Mouse (Mus musculus): ENCODE results near the gene Rbm7. TPM values are rescaled to one million over a fixed set of nuclear protein-coding genes. Genes with fewer than 3 reads are reported as not detected.
"Not testable (repeated sequence)": the region's sequence is repeated elsewhere in the genome, so short reads cannot be mapped to it uniquely, and the experiment has no call there.

The Rbm7 gene
- polyA plus RNA-seq, 1 experiment from 2014 or later, result 110 TPM

DNA sequence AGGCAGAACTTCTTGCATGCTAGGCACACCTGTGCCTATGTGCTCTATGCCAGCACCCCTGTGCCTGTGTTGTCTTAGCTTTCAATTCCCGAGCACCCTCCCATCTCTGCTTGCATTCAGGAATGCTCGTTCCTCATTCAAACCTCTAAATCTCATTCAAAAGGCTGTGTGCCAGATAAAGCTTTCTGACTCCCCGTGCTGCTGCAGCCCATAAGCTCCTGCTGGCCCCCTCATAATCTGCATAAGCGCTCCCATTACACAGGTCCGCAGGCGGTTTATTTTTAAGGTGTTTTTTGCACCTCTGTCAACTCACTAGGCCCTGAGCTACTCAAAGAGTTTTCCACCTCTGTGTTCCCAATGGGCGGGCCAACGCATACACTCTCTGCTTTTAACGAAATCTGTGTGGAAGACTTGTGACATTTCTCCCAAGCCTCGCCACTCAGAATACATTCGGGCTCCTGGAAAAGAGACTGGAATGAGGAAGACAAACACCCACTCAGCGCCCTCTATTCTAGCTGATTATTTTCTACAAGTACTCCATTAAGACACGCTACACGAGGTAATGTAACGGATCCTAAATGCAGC, 22.6 kb downstream of the Rbm7 start:
- Histone ChIP-seq H3K27me3 (replicated peaks; ENCODE audit: control insufficient read depth, insufficient read depth, low read length) (no peaks in the 10 kb centered on the region), H3K36me3 (ENCODE audit: control insufficient read depth, insufficient read depth, low read length) (no peaks in the 10 kb centered on the region), H3K4me1 (ENCODE audit: control insufficient read depth, insufficient read depth, low read length) (no peaks in the 10 kb centered on the region), H3K4me3 (ENCODE audit: low read length) (no peak overlapping the region), H3K4me2 (ENCODE audit: low read depth, low read length) (no peak overlapping the region), H3K9ac (ENCODE audit: low read depth, low read length) (no peak overlapping the region), H3K9me3 (ENCODE audit: control insufficient read depth, low read length) (no peaks in the 10 kb centered on the region), H3K27ac (ENCODE audit: low read length) (no peak overlapping the region)
- ATAC-seq, result no peak
- 88% methylated on average over 15 of the region's 15 CpGs for WGBS

DNA sequence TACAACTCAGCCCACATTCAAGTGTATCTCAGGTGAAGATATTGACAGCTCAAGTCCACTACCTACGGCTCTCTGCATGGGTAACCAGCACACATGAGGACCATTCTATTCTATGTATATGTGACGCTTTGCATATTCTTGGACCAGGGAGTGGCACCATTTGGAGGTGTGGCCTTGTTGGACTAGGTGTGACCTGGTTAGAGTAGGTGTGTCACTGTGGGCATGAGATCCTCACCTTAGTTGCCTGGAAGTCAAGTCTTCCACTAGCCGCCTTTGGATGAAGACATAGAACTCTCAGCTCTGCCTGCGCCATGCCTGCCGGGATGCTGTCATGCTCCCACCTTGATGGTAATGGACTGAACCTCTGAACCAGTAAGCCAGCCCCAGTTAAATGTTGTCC, 27.6 kb downstream of the Rbm7 start:
- WGBS, result 97% methylated on average over 5 of the region's 5 CpGs
- not testable (repeated sequence) for H3K9ac ChIP-seq (ENCODE audit: low read depth, low read length); H3K4me1 ChIP-seq (ENCODE audit: control insufficient read depth, insufficient read depth, low read length); H3K4me2 ChIP-seq (ENCODE audit: low read depth, low read length); H3K36me3 ChIP-seq (ENCODE audit: control insufficient read depth, insufficient read depth, low read length); H3K9me3 ChIP-seq (ENCODE audit: control insufficient read depth, low read length); H3K4me3 ChIP-seq (ENCODE audit: low read length); ATAC-seq; H3K27ac ChIP-seq (ENCODE audit: low read length); H3K27me3 ChIP-seq (replicated peaks; ENCODE audit: control insufficient read depth, insufficient read depth, low read length)

DNA sequence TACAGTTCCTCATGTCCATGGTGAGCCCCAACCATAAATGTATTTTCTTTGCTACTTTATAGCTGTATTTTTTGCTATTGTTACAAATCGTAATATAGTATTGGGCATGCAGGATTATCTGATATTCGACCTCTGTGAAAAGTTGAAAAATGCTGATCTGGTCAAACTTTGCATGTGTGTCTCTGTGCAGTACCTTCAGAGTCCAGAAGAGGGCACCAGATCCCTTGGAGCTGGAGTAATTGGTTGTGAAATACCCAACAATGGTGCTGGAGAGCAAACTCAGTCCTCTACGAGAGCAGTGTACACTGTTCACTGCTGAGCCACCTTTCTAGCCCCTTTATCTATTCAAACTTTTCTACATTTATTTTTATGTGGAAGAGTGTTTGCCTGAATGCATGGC, 28.3 kb downstream of the Rbm7 start:
- Histone ChIP-seq H3K4me1 (ENCODE audit: control insufficient read depth, insufficient read depth, low read length) (no peaks in the 10 kb centered on the region), H3K36me3 (ENCODE audit: control insufficient read depth, insufficient read depth, low read length) (peaks cover 4% of the 10 kb centered on the region), H3K9ac (ENCODE audit: low read depth, low read length) (no peak overlapping the region), H3K27me3 (replicated peaks; ENCODE audit: control insufficient read depth, insufficient read depth, low read length) (no peaks in the 10 kb centered on the region), H3K27ac (ENCODE audit: low read length) (no peak overlapping the region), H3K4me2 (ENCODE audit: low read depth, low read length) (no peak overlapping the region), H3K9me3 (ENCODE audit: control insufficient read depth, low read length) (no peaks in the 10 kb centered on the region), H3K4me3 (ENCODE audit: low read length) (no peak overlapping the region)
- WGBS, result 66% methylated on average over 3 of the region's 3 CpGs
- no peak for ATAC-seq

DNA sequence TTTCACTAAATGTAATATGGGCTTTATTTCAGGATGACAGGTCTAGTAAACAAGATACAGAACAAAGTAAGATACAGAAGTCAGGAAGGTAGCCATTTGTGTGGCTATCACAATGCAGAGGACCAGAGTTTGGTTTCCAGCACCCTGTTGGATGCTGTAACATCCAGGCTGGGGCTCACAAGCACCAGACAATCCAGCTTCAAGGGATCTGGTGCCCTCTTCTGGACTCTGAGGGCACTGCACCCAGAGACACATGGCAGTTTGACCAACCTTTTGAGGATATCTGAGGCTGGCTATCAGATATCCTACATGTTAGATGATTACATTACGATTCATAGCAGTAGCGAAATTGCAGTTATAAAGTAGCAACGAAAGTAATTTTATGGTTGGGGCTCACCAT, 29.4 kb downstream of the Rbm7 start:
- WGBS, result 98% methylated on average over 3 of the region's 3 CpGs
- Histone ChIP-seq H3K9me3 (ENCODE audit: control insufficient read depth, low read length) (no peaks in the 10 kb centered on the region), H3K4me1 (ENCODE audit: control insufficient read depth, insufficient read depth, low read length) (no peaks in the 10 kb centered on the region), H3K9ac (ENCODE audit: low read depth, low read length) (no peak overlapping the region), H3K27ac (ENCODE audit: low read length) (no peak overlapping the region), H3K36me3 (ENCODE audit: control insufficient read depth, insufficient read depth, low read length) (peaks cover 4% of the 10 kb centered on the region), H3K27me3 (replicated peaks; ENCODE audit: control insufficient read depth, insufficient read depth, low read length) (no peaks in the 10 kb centered on the region), H3K4me2 (ENCODE audit: low read depth, low read length) (no peak overlapping the region), H3K4me3 (ENCODE audit: low read length) (no peak overlapping the region)
- ATAC-seq, result no peak

DNA sequence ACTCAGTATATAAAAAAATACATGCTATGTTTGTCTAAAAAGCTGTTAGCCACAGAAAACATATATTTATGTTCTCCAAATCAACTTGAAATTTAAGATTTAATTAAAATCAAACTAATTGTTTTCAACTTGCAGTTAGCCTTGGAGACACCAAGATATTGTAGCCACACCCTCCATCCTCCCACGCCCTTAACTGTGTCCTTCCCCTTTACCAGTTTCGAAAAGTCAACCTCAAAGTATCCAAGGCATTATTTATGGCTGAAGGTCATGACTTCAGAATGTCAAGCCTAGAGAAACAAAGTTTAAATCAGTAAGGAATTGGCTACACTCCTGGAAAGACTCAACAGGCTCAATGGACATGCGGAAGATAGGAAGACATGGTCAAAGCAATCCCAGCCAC, 33.6 kb downstream of the Rbm7 start:
- Histone ChIP-seq H3K4me1 (ENCODE audit: control insufficient read depth, insufficient read depth, low read length) (no peaks in the 10 kb centered on the region), H3K9me3 (ENCODE audit: control insufficient read depth, low read length) (no peaks in the 10 kb centered on the region), H3K36me3 (ENCODE audit: control insufficient read depth, insufficient read depth, low read length) (peaks cover 4% of the 10 kb centered on the region), H3K27ac (ENCODE audit: low read length) (no peak overlapping the region), H3K27me3 (replicated peaks; ENCODE audit: control insufficient read depth, insufficient read depth, low read length) (no peaks in the 10 kb centered on the region), H3K9ac (ENCODE audit: low read depth, low read length) (no peak overlapping the region), H3K4me3 (ENCODE audit: low read length) (no peak overlapping the region), H3K4me2 (ENCODE audit: low read depth, low read length) (no peak overlapping the region)
- no peak for ATAC-seq
- WGBS, result 69% methylated on average over 3 of the region's 3 CpGs

DNA sequence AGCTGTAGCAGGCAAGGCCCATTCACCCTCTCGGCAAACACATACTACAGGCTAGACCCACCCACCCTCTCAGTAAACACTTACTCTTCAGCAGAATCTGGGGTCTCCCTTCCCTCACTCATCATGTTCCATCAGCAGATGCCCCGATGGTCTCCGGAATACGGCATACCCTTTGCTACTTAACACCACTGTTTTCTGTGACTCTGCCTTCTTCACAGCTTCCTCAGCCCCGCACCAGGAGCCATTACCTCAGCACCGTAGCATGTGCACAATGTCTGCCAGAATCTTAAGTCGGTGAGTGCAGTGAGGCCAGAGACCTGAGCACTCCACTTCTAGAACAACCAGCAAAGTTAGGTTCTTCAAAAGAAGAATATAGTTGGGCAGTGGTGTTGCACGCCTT, 34.4 kb downstream of the Rbm7 start:
- no peak overlapping the region for H3K27ac ChIP-seq (ENCODE audit: low read length)
- H3K27me3 ChIP-seq (replicated peaks; ENCODE audit: control insufficient read depth, insufficient read depth, low read length), result no peaks in the 10 kb centered on the region
- no peaks in the 10 kb centered on the region for H3K4me1 ChIP-seq (ENCODE audit: control insufficient read depth, insufficient read depth, low read length)
- ATAC-seq, result no peak
- H3K9me3 ChIP-seq (ENCODE audit: control insufficient read depth, low read length), result no peaks in the 10 kb centered on the region
- peaks cover 1% of the 10 kb centered on the region for H3K36me3 ChIP-seq (ENCODE audit: control insufficient read depth, insufficient read depth, low read length)
- no peak overlapping the region for H3K9ac ChIP-seq (ENCODE audit: low read depth, low read length)
- no peak overlapping the region for H3K4me3 ChIP-seq (ENCODE audit: low read length)
- WGBS, result 87% methylated on average over 8 of the region's 8 CpGs
- no peak overlapping the region for H3K4me2 ChIP-seq (ENCODE audit: low read depth, low read length)

DNA sequence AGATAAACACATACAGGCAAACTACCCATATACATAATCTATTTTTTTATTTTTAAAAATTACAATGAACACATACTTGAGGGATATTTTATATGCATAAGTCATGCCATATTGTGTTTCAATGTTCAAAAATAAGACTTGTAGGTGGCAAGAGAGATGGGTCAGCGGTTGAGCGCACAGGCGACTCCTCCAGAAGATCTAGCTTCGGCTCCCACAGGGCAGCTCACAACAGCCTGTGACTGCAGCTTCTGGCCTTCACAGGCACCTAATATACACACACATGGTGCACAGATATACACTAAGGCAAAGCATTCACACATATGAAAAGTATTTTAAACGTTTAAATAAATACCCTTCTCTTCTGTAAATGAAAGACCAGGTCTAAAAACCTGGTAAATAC, 35.7 kb downstream of the Rbm7 start:
- Histone ChIP-seq H3K27ac (ENCODE audit: low read length) (no peak overlapping the region), H3K27me3 (replicated peaks; ENCODE audit: control insufficient read depth, insufficient read depth, low read length) (no peaks in the 10 kb centered on the region), H3K36me3 (ENCODE audit: control insufficient read depth, insufficient read depth, low read length) (no peaks in the 10 kb centered on the region), H3K9ac (ENCODE audit: low read depth, low read length) (no peak overlapping the region), H3K4me2 (ENCODE audit: low read depth, low read length) (no peak overlapping the region), H3K4me1 (ENCODE audit: control insufficient read depth, insufficient read depth, low read length) (no peaks in the 10 kb centered on the region), H3K4me3 (ENCODE audit: low read length) (no peak overlapping the region), H3K9me3 (ENCODE audit: control insufficient read depth, low read length) (no peaks in the 10 kb centered on the region)
- WGBS, result 91% methylated on average over 5 of the region's 5 CpGs
- no peak for ATAC-seq

DNA sequence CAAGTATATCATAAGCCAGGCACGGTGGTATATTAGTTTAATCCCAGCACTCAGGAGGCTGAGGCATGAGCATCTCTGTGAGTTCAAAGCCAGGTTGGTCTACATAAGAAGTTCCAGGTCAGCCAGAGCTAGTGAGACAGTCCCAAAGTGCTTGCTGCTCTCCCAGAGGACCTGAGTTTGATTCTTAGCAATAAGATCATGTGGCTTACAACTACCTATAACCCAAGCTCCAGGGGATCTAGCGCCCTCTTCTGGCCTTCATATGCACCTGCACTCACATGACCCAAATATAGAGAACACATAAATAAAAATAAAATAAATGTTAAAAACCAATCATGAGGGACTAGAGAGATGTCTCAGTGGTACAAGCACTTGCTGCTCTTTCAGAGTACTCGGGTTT, 36.2 kb downstream of the Rbm7 start:
- H3K9me3 ChIP-seq (ENCODE audit: control insufficient read depth, low read length), result no peaks in the 10 kb centered on the region
- H3K27ac ChIP-seq (ENCODE audit: low read length), result no peak overlapping the region
- H3K27me3 ChIP-seq (replicated peaks; ENCODE audit: control insufficient read depth, insufficient read depth, low read length), result no peaks in the 10 kb centered on the region
- WGBS, result 68% methylated on average over 3 of the region's 3 CpGs
- no peak overlapping the region for H3K4me3 ChIP-seq (ENCODE audit: low read length)
- no peaks in the 10 kb centered on the region for H3K4me1 ChIP-seq (ENCODE audit: control insufficient read depth, insufficient read depth, low read length)
- no peak overlapping the region for H3K9ac ChIP-seq (ENCODE audit: low read depth, low read length)
- no peak overlapping the region for H3K4me2 ChIP-seq (ENCODE audit: low read depth, low read length)
- H3K36me3 ChIP-seq (ENCODE audit: control insufficient read depth, insufficient read depth, low read length), result no peaks in the 10 kb centered on the region
- ATAC-seq, result no peak

DNA sequence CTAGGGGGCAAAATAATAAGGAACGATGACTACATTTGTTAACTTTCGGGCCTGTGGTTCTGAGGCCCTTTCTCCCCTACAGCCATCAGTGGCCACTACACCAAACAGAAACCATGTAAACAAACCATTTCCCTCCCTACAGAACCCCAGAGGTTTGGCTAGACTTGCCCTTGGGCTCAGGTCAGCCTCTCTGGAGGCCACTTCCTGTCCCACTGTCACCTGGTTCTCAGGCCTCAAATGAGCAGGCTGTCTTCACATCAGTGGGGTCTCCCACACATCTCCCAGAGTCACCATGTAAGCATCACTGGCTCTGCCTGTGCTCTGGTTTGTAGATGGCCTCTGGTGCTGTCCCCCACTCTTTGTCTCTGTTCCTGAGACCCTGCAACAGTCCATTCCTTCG, 39.1 kb downstream of the Rbm7 start:
- H3K4me2 ChIP-seq (ENCODE audit: low read depth, low read length), result no peak overlapping the region
- H3K4me3 ChIP-seq (ENCODE audit: low read length), result no peak overlapping the region
- no peaks in the 10 kb centered on the region for H3K36me3 ChIP-seq (ENCODE audit: control insufficient read depth, insufficient read depth, low read length)
- H3K9ac ChIP-seq (ENCODE audit: low read depth, low read length), result no peak overlapping the region
- no peaks in the 10 kb centered on the region for H3K9me3 ChIP-seq (ENCODE audit: control insufficient read depth, low read length)
- H3K27me3 ChIP-seq (replicated peaks; ENCODE audit: control insufficient read depth, insufficient read depth, low read length), result no peaks in the 10 kb centered on the region
- H3K27ac ChIP-seq (ENCODE audit: low read length), result no peak overlapping the region
- H3K4me1 ChIP-seq (ENCODE audit: control insufficient read depth, insufficient read depth, low read length), result no peaks in the 10 kb centered on the region
- no peak for ATAC-seq
- 75% methylated on average over 3 of the region's 3 CpGs for WGBS

DNA sequence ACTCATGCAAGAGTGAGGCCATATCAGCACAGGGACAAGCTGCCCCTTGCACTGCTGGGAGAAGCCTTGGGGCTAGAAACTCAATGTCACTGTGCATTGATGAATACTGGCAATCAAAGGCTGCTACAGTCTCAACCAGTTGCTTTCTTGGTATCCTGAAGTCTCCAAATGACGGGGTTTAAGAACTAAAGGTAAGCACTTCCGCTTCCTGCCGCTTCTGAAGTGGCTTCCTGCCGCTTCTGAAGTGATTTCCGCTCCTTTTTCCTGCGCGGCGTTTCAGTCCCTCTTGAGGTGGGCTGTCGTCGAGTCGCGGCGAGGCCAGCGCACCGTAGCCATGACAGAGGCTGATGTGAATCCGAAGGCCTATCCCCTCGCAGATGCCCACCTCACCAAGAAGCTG, 45.0 kb downstream of the Rbm7 start:
- H3K27me3 ChIP-seq (replicated peaks; ENCODE audit: control insufficient read depth, insufficient read depth, low read length), result no peaks in the 10 kb centered on the region
- H3K4me2 ChIP-seq (ENCODE audit: low read depth, low read length), result no peak overlapping the region
- H3K4me1 ChIP-seq (ENCODE audit: control insufficient read depth, insufficient read depth, low read length), result no peaks in the 10 kb centered on the region
- no peak overlapping the region for H3K9ac ChIP-seq (ENCODE audit: low read depth, low read length)
- no peaks in the 10 kb centered on the region for H3K9me3 ChIP-seq (ENCODE audit: control insufficient read depth, low read length)
- no peak overlapping the region for H3K27ac ChIP-seq (ENCODE audit: low read length)
- ATAC-seq, result no peak
- no peak overlapping the region for H3K4me3 ChIP-seq (ENCODE audit: low read length)
- WGBS, result 93% methylated on average over 17 of the region's 17 CpGs
- H3K36me3 ChIP-seq (ENCODE audit: control insufficient read depth, insufficient read depth, low read length), result no peaks in the 10 kb centered on the region

Measured in intestine, embryonic 16.5 days (tissue).